Mouse (Mus musculus): Measurements from ENCODE around the gene Terf2ip. TPM values are rescaled to one million over a fixed set of nuclear protein-coding genes. Genes with fewer than 3 reads are reported as not detected.

Gene Terf2ip
- total and polyA plus RNA-seq, 2 experiments from 2014 or later: 55.5 to 74.9 TPM

DNA sequence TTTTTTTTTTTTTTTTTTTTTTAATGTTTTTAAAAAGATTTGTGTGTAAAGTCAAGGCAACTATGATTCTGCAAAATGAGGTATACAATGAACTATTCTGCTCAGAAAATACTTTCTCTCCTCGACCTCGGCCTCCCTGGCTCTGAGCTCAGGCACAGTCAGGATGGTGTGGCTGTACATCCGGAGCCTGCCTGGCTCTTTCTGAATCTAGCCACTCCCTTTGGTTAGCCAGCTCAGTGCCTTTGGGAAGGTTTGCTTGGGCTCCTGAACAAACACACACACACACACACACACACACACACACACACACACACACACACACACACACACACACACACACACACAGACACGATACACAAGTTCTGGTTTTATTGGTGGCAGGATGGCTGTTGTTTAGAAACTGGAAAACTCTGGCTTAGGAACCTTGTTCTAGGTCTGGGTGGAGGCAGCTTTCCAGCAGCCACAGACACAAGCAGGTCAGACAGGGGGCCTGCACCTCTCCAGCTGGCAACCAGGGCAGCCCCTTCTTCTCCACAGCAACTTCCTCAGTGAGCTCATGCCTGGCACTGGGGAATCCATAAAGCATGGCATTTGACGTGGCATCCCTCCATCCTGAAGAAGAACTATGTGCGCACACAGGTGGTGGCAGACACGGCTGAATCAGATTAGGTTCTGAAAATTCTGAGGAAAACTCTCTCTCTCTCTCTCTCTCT, 46.2 kb upstream of the Terf2ip start:
- Histone ChIP-seq H3K9ac (replicated peaks; ENCODE audit: low read length, poor library complexity, severe bottlenecking) (no peak overlapping the region), H3K9me3 (ENCODE audit: low read length) (no peaks in the 10 kb centered on the region), H3K27me3 (ENCODE audit: insufficient read depth, low read length) (no peaks in the 10 kb centered on the region), H3K27ac (ENCODE audit: low read depth, low read length) (no peak overlapping the region), H3K4me3 (ENCODE audit: low read depth, low read length) (no peak overlapping the region), H3K4me1 (ENCODE audit: insufficient read depth, low read length) (no peaks in the 10 kb centered on the region), H3K4me2 (ENCODE audit: low read depth, low read length, poor library complexity, severe bottlenecking) (no peak overlapping the region), H3K36me3 (ENCODE audit: insufficient read depth, low read length) (no peaks in the 10 kb centered on the region)
- DNase-seq (ENCODE audit: low spot score): no peak
- no peak for TF ChIP-seq CTCF (IDR thresholded peaks at IDR 0.05)
- 71% methylated on average over 7 of the region's 7 CpGs for WGBS
- no peak for ATAC-seq (ENCODE audit: low FRiP score)

DNA sequence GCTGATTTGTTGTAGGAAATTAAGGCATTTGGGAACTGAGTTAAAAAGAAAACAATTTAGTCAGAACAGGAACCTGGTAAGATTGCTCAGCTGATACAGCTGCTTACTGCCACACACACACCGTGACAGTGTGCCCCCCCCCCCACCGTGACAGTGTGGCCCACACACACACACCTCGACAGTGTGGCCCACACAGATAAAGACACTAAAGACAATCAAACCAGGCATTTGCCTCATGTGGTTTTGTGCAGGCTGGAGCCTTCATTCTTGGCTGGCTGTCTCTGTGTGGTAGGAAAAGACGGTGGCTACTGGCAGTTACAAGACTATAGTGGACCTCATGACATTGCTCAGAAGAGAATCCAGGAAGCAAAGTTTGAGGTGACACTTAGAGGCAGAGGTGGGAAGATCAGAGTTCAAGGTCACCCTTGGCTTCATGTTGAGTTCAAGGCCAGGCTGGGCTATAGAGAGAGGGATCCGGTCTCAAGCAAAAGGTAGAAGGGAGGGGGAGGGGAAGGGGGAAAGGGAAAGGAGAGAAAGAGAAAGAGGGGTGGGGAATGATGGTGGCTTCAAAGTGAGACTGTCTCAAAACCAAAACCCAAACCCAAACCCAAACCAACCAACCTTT, 43.8 kb upstream of the Terf2ip start:
- H3K9ac ChIP-seq (replicated peaks; ENCODE audit: low read length, poor library complexity, severe bottlenecking): no peak overlapping the region
- peaks cover 5% of the 10 kb centered on the region; the same call in 1 of the 2 replicates for H3K36me3 ChIP-seq (ENCODE audit: insufficient read depth, low read length)
- H3K4me1 ChIP-seq (ENCODE audit: insufficient read depth, low read length): no peaks in the 10 kb centered on the region
- no peaks in the 10 kb centered on the region for H3K27me3 ChIP-seq (ENCODE audit: insufficient read depth, low read length)
- 83% methylated on average over 5 of the region's 5 CpGs for WGBS
- DNase-seq (ENCODE audit: low spot score) (no peak), ATAC-seq (ENCODE audit: low FRiP score) (no peak)
- H3K9me3 ChIP-seq (ENCODE audit: low read length): no peaks in the 10 kb centered on the region
- no peak for TF ChIP-seq CTCF (IDR thresholded peaks at IDR 0.05)
- H3K4me2 ChIP-seq (ENCODE audit: low read depth, low read length, poor library complexity, severe bottlenecking): no peak overlapping the region
- H3K27ac ChIP-seq (ENCODE audit: low read depth, low read length): no peak overlapping the region
- H3K4me3 ChIP-seq (ENCODE audit: low read depth, low read length): no peak overlapping the region

DNA sequence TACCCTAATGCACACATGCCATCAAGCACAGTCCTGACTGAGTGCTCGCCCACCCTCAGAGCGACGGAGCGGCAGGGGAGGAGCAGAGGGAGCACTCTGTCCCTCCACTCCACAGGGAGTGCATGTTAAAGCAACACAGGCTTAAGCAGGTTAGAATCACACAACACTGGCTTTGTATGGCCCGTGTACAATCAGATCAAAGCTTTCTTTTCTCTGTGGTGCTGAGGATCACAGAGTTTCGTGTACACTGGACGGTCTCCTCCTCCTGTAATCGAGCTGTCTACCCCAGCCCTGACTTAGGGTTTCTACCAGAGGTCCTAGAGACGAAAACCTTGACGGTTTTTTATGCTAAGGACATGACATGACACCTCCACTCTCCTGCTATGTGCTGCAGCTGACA, 42.7 kb upstream of the Terf2ip start:
- H3K9me3 ChIP-seq (ENCODE audit: low read length): no peaks in the 10 kb centered on the region
- no peak for DNase-seq (ENCODE audit: low spot score)
- WGBS: 67% methylated on average over 10 of the region's 10 CpGs
- no peak overlapping the region for H3K4me2 ChIP-seq (ENCODE audit: low read depth, low read length, poor library complexity, severe bottlenecking)
- TF ChIP-seq CTCF (IDR thresholded peaks at IDR 0.05): no peak
- H3K9ac ChIP-seq (replicated peaks; ENCODE audit: low read length, poor library complexity, severe bottlenecking): no peak overlapping the region
- no peak overlapping the region for H3K4me3 ChIP-seq (ENCODE audit: low read depth, low read length)
- no peaks in the 10 kb centered on the region for H3K4me1 ChIP-seq (ENCODE audit: insufficient read depth, low read length)
- H3K36me3 ChIP-seq (ENCODE audit: insufficient read depth, low read length): peaks cover 5% of the 10 kb centered on the region; the same call in 1 of the 2 replicates
- H3K27ac ChIP-seq (ENCODE audit: low read depth, low read length): no peak overlapping the region
- ATAC-seq (ENCODE audit: low FRiP score): no peak
- H3K27me3 ChIP-seq (ENCODE audit: insufficient read depth, low read length): no peaks in the 10 kb centered on the region

DNA sequence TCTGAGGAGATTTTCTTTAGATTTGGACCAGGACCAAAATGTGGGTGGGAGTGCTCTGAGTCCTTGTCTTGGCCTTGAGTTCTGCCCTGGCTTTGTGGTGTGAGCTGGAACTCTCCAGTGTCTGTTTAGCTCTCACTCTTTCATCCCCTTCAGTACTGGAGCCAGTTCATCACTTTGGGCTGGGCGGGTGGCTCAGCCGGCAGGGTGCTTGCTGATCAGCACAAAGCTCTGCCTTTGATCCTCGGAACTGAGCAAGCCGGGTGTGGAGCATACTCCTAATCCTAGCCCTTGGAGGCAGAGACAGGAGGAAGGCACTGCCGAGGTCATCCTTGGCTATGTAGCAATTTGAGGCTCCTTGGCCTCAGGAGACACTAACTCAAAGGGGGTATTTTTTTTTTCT, 42.2 kb upstream of the Terf2ip start:
- H3K36me3 ChIP-seq (ENCODE audit: insufficient read depth, low read length): peaks cover 5% of the 10 kb centered on the region; the same call in 1 of the 2 replicates
- H3K9ac ChIP-seq (replicated peaks; ENCODE audit: low read length, poor library complexity, severe bottlenecking): no peak overlapping the region
- 13% methylated on average over 5 of the region's 5 CpGs for WGBS
- H3K4me3 ChIP-seq (ENCODE audit: low read depth, low read length): no peak overlapping the region
- no peaks in the 10 kb centered on the region for H3K27me3 ChIP-seq (ENCODE audit: insufficient read depth, low read length)
- H3K27ac ChIP-seq (ENCODE audit: low read depth, low read length): no peak overlapping the region
- DNase-seq (ENCODE audit: low spot score) (no peak), ATAC-seq (ENCODE audit: low FRiP score) (no peak)
- no peak overlapping the region for H3K4me2 ChIP-seq (ENCODE audit: low read depth, low read length, poor library complexity, severe bottlenecking)
- no peak for TF ChIP-seq CTCF (IDR thresholded peaks at IDR 0.05)
- no peaks in the 10 kb centered on the region for H3K9me3 ChIP-seq (ENCODE audit: low read length)
- H3K4me1 ChIP-seq (ENCODE audit: insufficient read depth, low read length): no peaks in the 10 kb centered on the region

DNA sequence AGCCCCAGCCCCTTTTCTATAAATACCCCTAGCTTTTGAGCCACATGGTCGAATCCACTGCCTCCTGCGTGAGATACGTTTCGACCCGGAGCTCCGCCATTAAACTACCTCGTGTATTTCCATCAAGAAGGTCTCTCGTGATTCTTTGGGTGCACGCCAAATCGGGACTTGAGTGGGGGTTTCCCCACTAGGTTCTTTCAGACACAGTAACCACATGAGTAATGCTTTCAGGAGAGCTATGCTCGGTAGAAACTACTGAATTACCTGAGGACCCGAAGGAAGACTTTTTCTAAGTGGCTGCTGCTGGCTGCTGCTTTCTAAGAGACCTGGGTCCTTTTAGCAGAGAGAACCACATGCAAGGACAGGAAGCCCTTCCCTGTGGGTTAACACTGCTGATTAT, 37.1 kb upstream of the Terf2ip start:
- DNase-seq (ENCODE audit: low spot score) (no peak), ATAC-seq (ENCODE audit: low FRiP score) (no peak)
- no peaks in the 10 kb centered on the region for H3K4me1 ChIP-seq (ENCODE audit: insufficient read depth, low read length)
- no peak overlapping the region for H3K9ac ChIP-seq (replicated peaks; ENCODE audit: low read length, poor library complexity, severe bottlenecking)
- no peak overlapping the region for H3K4me2 ChIP-seq (ENCODE audit: low read depth, low read length, poor library complexity, severe bottlenecking)
- 97% methylated on average over 12 of the region's 12 CpGs for WGBS
- no peaks in the 10 kb centered on the region for H3K9me3 ChIP-seq (ENCODE audit: low read length)
- TF ChIP-seq CTCF (IDR thresholded peaks at IDR 0.05): no peak
- peaks cover 10% of the 10 kb centered on the region for H3K36me3 ChIP-seq (ENCODE audit: insufficient read depth, low read length)
- H3K27ac ChIP-seq (ENCODE audit: low read depth, low read length): no peak overlapping the region
- no peak overlapping the region for H3K4me3 ChIP-seq (ENCODE audit: low read depth, low read length)
- no peaks in the 10 kb centered on the region for H3K27me3 ChIP-seq (ENCODE audit: insufficient read depth, low read length)

DNA sequence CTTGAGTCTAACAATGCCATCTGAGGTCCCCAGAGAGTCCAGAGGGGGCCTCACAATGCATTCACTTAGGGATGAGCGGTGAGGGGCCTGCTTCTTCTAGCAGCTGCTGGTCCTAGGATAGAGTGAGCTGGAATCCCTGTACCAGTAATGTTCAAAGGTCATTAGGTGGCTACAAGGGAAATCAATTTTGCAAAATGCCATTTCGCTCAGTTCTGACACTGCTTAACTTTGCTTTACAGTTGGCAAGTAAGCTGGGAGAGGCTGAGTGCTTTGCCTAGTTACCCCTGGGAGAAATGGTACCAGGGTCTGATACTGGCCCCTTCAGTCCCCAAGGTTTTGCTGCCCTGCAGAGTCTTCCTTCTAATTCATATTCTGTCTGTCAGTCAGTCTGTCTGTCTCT, 35.5 kb upstream of the Terf2ip start:
- H3K9ac ChIP-seq (replicated peaks; ENCODE audit: low read length, poor library complexity, severe bottlenecking): no peak overlapping the region
- no peaks in the 10 kb centered on the region for H3K9me3 ChIP-seq (ENCODE audit: low read length)
- no peak for ATAC-seq (ENCODE audit: low FRiP score)
- no peaks in the 10 kb centered on the region for H3K4me1 ChIP-seq (ENCODE audit: insufficient read depth, low read length)
- peaks cover 10% of the 10 kb centered on the region for H3K36me3 ChIP-seq (ENCODE audit: insufficient read depth, low read length)
- H3K27ac ChIP-seq (ENCODE audit: low read depth, low read length): no peak overlapping the region
- 95% methylated on average over 2 of the region's 2 CpGs for WGBS
- no peak overlapping the region for H3K4me3 ChIP-seq (ENCODE audit: low read depth, low read length)
- H3K4me2 ChIP-seq (ENCODE audit: low read depth, low read length, poor library complexity, severe bottlenecking): no peak overlapping the region
- TF ChIP-seq CTCF (IDR thresholded peaks at IDR 0.05): no peak
- DNase-seq (ENCODE audit: low spot score): no peak
- H3K27me3 ChIP-seq (ENCODE audit: insufficient read depth, low read length): no peaks in the 10 kb centered on the region
